Mouse (Mus musculus): Measurements from ENCODE around the gene Rhox3a2. TPM values are rescaled to one million over a fixed set of nuclear protein-coding genes. Genes with fewer than 3 reads are reported as not detected.
"Not testable (repeated sequence)": the region's sequence is repeated elsewhere in the genome, so short reads cannot be mapped to it uniquely, and the experiment has no call there.

Rhox3a2 gene
- not detected in 2 replicates for polyA plus RNA-seq (2012)

DNA sequence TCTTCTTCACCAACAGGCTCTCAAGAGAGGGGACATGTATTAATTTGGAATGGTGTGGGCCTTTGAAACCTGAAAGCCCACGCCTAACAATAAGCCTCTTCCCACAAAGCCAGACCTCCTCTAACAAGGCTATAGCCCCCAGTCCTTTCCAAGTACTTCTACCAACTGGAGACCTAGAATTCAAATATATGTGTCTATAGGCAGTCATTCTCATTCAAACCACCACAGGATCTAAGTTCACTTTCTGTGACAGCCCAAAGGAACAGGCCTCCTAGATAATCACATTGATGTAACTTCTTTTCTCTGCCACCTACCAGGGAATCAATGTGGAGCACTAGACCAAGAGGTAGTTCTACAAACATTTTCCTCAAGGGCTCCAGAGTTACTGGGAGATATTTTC is at the start of gene Rhox3a2:
Gene Rhox3a2 (plus strand): TSS at position 301 of the 400 bp plus-strand sequence.
- H3K36me3 ChIP-seq (ENCODE audit: control insufficient read depth); H3K27me3 ChIP-seq (ENCODE audit: control insufficient read depth); H3K9me3 ChIP-seq (ENCODE audit: control insufficient read depth, low read length); H3K4me3 ChIP-seq (replicated peaks); H3K4me1 ChIP-seq (ENCODE audit: control insufficient read depth): not testable (repeated sequence)

GRCm38 (mm10) chrX:37390548-37390947 is 10.7 kb downstream of the Rhox3a2 start, which contains the start of gene Rhox4a2:
Gene Rhox4a2, plus strand, starts transcription at chrX:37390848.
- H3K4me1 ChIP-seq (ENCODE audit: control insufficient read depth); H3K36me3 ChIP-seq (ENCODE audit: control insufficient read depth); H3K27me3 ChIP-seq (ENCODE audit: control insufficient read depth); H3K4me3 ChIP-seq (replicated peaks); H3K9me3 ChIP-seq (ENCODE audit: control insufficient read depth, low read length): not testable (repeated sequence)

DNA sequence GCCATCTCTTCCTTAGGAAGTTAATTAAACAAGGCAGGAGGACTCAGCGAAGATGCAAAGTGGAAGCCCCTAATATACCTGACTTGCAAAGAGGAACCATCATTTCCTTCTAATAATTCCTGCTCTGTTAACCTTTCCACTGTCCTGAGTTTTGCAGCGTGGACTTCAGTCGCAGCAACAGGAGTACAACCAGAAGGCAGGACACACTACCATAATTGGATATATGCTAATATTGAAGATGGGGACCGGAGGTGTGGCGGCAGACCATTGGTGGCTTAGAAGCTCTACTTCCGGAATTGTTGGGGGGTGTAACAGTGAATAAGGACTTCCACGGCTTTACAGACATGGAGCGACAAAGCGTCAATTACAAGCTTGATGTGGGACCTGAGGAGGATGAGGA is 31.9 kb downstream of the Rhox3a2 start, which contains the start of gene Rhox2b:
Gene Rhox2b (plus strand): TSS at position 301 of the 400 bp plus-strand sequence.
- H3K36me3 ChIP-seq (ENCODE audit: control insufficient read depth); H3K4me3 ChIP-seq (replicated peaks); H3K4me1 ChIP-seq (ENCODE audit: control insufficient read depth); H3K9me3 ChIP-seq (ENCODE audit: control insufficient read depth, low read length); H3K27me3 ChIP-seq (ENCODE audit: control insufficient read depth): not testable (repeated sequence)

GRCm38 (mm10) chrX:37432194-37432593 is 52.4 kb downstream of the Rhox3a2 start, which contains the start of gene Rhox4b:
Gene Rhox4b, plus strand, starts transcription at chrX:37432494.
- H3K4me1 ChIP-seq (ENCODE audit: control insufficient read depth); H3K4me3 ChIP-seq (replicated peaks); H3K9me3 ChIP-seq (ENCODE audit: control insufficient read depth, low read length); H3K27me3 ChIP-seq (ENCODE audit: control insufficient read depth); H3K36me3 ChIP-seq (ENCODE audit: control insufficient read depth): not testable (repeated sequence)

Other genes starting within 250 kb of the Rhox3a2 start
- gene Akap14, start 211.2 kb upstream of the Rhox3a2 start, polyA plus RNA-seq (2012) = not detected in 2 replicates
- gene Ndufa1, start 188.9 kb upstream of the Rhox3a2 start, polyA plus RNA-seq (2012) = 24.9 and 26.0 TPM in 2 replicates
- gene Rnf113a1, start 188.8 kb upstream of the Rhox3a2 start, polyA plus RNA-seq (2012) = 0.04 and 0.15 TPM in 2 replicates
- gene Gm9, start 169.0 kb upstream of the Rhox3a2 start, polyA plus RNA-seq (2012) = not detected in 2 replicates
- not detected in 2 replicates for gene Rhox1, start 157.8 kb upstream of the Rhox3a2 start, polyA plus RNA-seq (2012)
- not detected in 2 replicates for gene Rhox2a, start 135.1 kb upstream of the Rhox3a2 start, polyA plus RNA-seq (2012)
- not detected in 2 replicates for gene Rhox3a, start 130.1 kb upstream of the Rhox3a2 start, polyA plus RNA-seq (2012)
- not detected in 2 replicates for gene Rhox4a, start 114.7 kb upstream of the Rhox3a2 start, polyA plus RNA-seq (2012)
- gene Rhox4a2, start 10.8 kb downstream of the Rhox3a2 start, polyA plus RNA-seq (2012) = not detected in 2 replicates
- not detected in 2 replicates for gene Rhox2b, start 32.0 kb downstream of the Rhox3a2 start, polyA plus RNA-seq (2012)
- not detected in 2 replicates for gene Rhox4b, start 52.5 kb downstream of the Rhox3a2 start, polyA plus RNA-seq (2012)
- gene Rhox2c, start 73.7 kb downstream of the Rhox3a2 start, polyA plus RNA-seq (2012) = not detected in 2 replicates
- not detected in 2 replicates for gene Rhox3c, start 78.6 kb downstream of the Rhox3a2 start, polyA plus RNA-seq (2012)
- not detected in 2 replicates for gene Rhox4c, start 100.3 kb downstream of the Rhox3a2 start, polyA plus RNA-seq (2012)
- gene Rhox2d, start 113.4 kb downstream of the Rhox3a2 start, polyA plus RNA-seq (2012) = not detected in 2 replicates
- gene Rhox4d, start 134.3 kb downstream of the Rhox3a2 start, polyA plus RNA-seq (2012) = not detected in 2 replicates
- not detected in 2 replicates for gene Rhox2e, start 150.4 kb downstream of the Rhox3a2 start, polyA plus RNA-seq (2012)
- gene Rhox3e, start 162.0 kb downstream of the Rhox3a2 start, polyA plus RNA-seq (2012) = not detected in 2 replicates
- gene Rhox4e, start 177.4 kb downstream of the Rhox3a2 start, polyA plus RNA-seq (2012) = not detected in 2 replicates
- gene Rhox2f, start 191.4 kb downstream of the Rhox3a2 start, polyA plus RNA-seq (2012) = not detected in 2 replicates
- not detected in 2 replicates for gene Rhox3f, start 201.0 kb downstream of the Rhox3a2 start, polyA plus RNA-seq (2012)
- not detected in 2 replicates for gene Rhox4f, start 227.7 kb downstream of the Rhox3a2 start, polyA plus RNA-seq (2012)
- gene Rhox3g, start 248.6 kb downstream of the Rhox3a2 start, polyA plus RNA-seq (2012) = not detected in 2 replicates